12 mouse cellular contexts compared by ENCODE assay signal in the genomic region with DNA sequence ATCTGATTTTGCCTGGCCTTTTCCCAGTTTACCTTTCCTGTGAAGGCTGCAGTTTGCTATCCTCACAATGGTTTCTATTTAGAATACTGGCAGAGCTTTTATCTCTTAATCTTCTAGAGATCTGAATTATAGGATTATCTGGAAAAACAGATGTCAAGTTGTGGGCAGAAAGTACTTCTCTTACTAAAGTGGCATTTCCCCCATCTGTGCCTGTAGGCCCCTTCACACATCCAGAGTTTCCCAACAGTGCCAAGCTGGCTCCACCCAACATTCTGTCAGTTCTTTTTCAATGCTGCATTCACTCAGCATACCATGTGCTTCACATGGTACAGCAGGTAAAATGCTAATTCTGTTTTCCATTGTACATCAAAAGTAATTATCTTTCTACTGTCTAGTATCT. TPM values are rescaled to one million over a fixed set of nuclear protein-coding genes. Genes with fewer than 3 reads are reported as not detected.
DNase-seq lines count a peak whose midpoint lies in the region.
"Had no signal": no experiment of that assay in that cellular context is flagged by ENCODE, and none has a peak within 500 bp of the region (broad histone marks: within the 10 kb centered on the region; RNA-seq: fewer than 3 reads in every experiment).

No protein-coding gene starts in this region.

- peak; percentile 29 to 51 for DNase-seq in cerebellum, postnatal 10 days
- no peak for DNase-seq in cerebellum, adult 9-11 months
- peak; percentile 62 to 78 for DNase-seq in frontal cortex, adult 2 months (ENCODE audit: extremely low spot score in 1 of 2, low spot score in 1 of 2)
- peak; percentile 29 for DNase-seq in left cerebral cortex, adult 11 months (ENCODE audit: low spot score)
- peak; percentile 65 to 77 for DNase-seq in right cerebral cortex, postnatal 10 days (ENCODE audit: low spot score in 2 of 2)
- DNase-seq in kidney, adult 8-10 months: no peak
- no peak for DNase-seq in urinary bladder, postnatal 10 days (ENCODE audit: low spot score)
- DNase-seq in embryo, embryonic 11 days: no peak
- DNase-seq: heart, adult 2 months; kidney, postnatal 4 days; liver, embryonic 13.5 days; lung, postnatal 36 days had no signal

RNA-seq across cellular contexts. Expression of gene Fam174a, which starts 28.8 kb away (rescaled TPM):
- 45.1 and 46.9 TPM in 2 replicates for polyA plus RNA-seq in frontal cortex, adult 2 months (2012; rRNA removed)

Comparison
In these comparisons a context has a peak if more than half of its experiments do, and no peak if none do; other contexts are left out.
1. DNase-seq: peak in cerebellum, postnatal 10 days (2 of 2), frontal cortex, adult 2 months (2 of 2), left cerebral cortex, adult 11 months (single experiment) and right cerebral cortex, postnatal 10 days (2 of 2); none in cerebellum, adult 9-11 months (single experiment), kidney, adult 8-10 months (0 of 2), urinary bladder, postnatal 10 days (single experiment) and embryo, embryonic 11 days (single experiment).